Mouse (Mus musculus) cerebellum, adult 2 months (tissue): ENCODE data around the gene Cnksr1. TPM values are rescaled to one million over a fixed set of nuclear protein-coding genes. Genes with fewer than 3 reads are reported as not detected.
A peak's percentile ranks its signal among the peaks of the same experiment; 100 is the strongest.

ENCODE experiments used
- DNase-seq, 2 experiments: peaks; one replicate each; pipeline ENCODE4 v3.0.0; 2021
- H3K27ac ChIP-seq: fragments of 200-500 bp; 2 replicates; pipeline ENCODE4 v1.5.1; 2012; ENCODE audit warnings: low read length, control low read depth, inconsistent platforms; ENCODE audit not compliant: insufficient read depth
- H3K27me3 ChIP-seq: fragments of 200-500 bp; 2 replicates; pipeline ENCODE4 v1.6.1; 2012; ENCODE audit warnings: inconsistent platforms, mild to moderate bottlenecking, low read length, moderate library complexity; ENCODE audit not compliant: control insufficient read depth, insufficient read depth
- H3K4me1 ChIP-seq: fragments of 200-500 bp; 2 replicates; pipeline ENCODE4 v1.6.1; 2011; ENCODE audit warnings: low read length; ENCODE audit not compliant: control insufficient read depth, insufficient read depth
- H3K4me3 ChIP-seq: fragments of 200-500 bp; replicated peaks from 2 replicates; pipeline ENCODE3; 2011; ENCODE audit warnings: mild to moderate bottlenecking, low read depth, low read length, control low read depth; ENCODE audit not compliant: insufficient read depth
- CTCF ChIP-seq: fragments of 200-500 bp; IDR thresholded peaks from 2 replicates; pipeline ENCODE4 v1.5.1; 2011; ENCODE audit warnings: low read depth, mild to moderate bottlenecking, control low read depth, low read length, moderate library complexity, borderline replicate concordance; ENCODE audit not compliant: insufficient read depth
- POLR2A ChIP-seq: fragments of 200-500 bp; IDR thresholded peaks from 2 replicates; pipeline ENCODE4 v1.6.1; 2011; ENCODE audit warnings: low read length, control low read depth, borderline replicate concordance; ENCODE audit not compliant: insufficient read depth
- WGBS: fragments of 180-500 bp; shearing (Covaris S2); methylation state at CpG from one replicate; pipeline ENCODE4 v1.1.7; 2018; 5-methylcytosine and 5-hydroxymethylcytosine counted together
- polyA plus RNA-seq: library from polyadenylated mRNA; depleted of rRNA; stranded (reverse); fragments of >200 nt; gene quantifications from 2 replicates; pipeline ENCODE4 v1.2.3, GENCODE M21; 2012

The Cnksr1 gene
- polyA plus RNA-seq, 1 experiment, result 0.56 TPM

GRCm38 (mm10) chr4:134206488-134207053 lies 31.6 kb downstream of the Cnksr1 start:
- 62% methylated on average over 6 of the region's 6 CpGs for WGBS
- no peaks in the 10 kb centered on the region; the same call in 1 of the 2 replicates for H3K27me3 ChIP-seq

GRCm38 (mm10) chr4:134203340-134203896 lies 34.8 kb downstream of the Cnksr1 start:
- Histone ChIP-seq H3K27me3 (no peaks in the 10 kb centered on the region; the same call in 1 of the 2 replicates), H3K27ac (no peak overlapping the region), H3K4me1 (no peaks in the 10 kb centered on the region), H3K4me3 (no peak overlapping the region)
- no peak for DNase-seq
- WGBS, result 92% methylated on average over 17 of the region's 17 CpGs
- no peak for TF ChIP-seq CTCF
- no peak for TF ChIP-seq POLR2A

More at GRCm38 (mm10) chr4:134206488-134207053, 31.6 kb downstream of the Cnksr1 start:
- Histone ChIP-seq H3K27ac (no peak overlapping the region), H3K4me3 (no peak overlapping the region), H3K4me1 (no peaks in the 10 kb centered on the region)
- no peak for DNase-seq
- TF ChIP-seq POLR2A (no peak), CTCF (no peak)

GRCm38 (mm10) chr4:134202904-134203303 lies 35.3 kb downstream of the Cnksr1 start, which contains the start of gene Gm7534:
TSS of gene Gm7534 (minus strand) at chr4:134203004.
- H3K4me1 ChIP-seq, result no peaks in the 10 kb centered on the region
- H3K27me3 ChIP-seq, result no peaks in the 10 kb centered on the region; the same call in 1 of the 2 replicates
- H3K27ac ChIP-seq, result no peak within 1 kb of the TSS
- TF ChIP-seq POLR2A (no peak), CTCF (no peak)
- no peak for DNase-seq
- no peak within 1 kb of the TSS for H3K4me3 ChIP-seq
- WGBS, result 87% methylated on average over 4 of the region's 4 CpGs

- WGBS, result 81% methylated on average over 2 of the region's 2 CpGs
- DNase-seq, result no peak
- Histone ChIP-seq H3K4me1 (no peaks in the 10 kb centered on the region), H3K4me3 (no peak overlapping the region), H3K27me3 (no peaks in the 10 kb centered on the region; the same call in 1 of the 2 replicates), H3K27ac (no peak overlapping the region)
- TF ChIP-seq CTCF (no peak), POLR2A (no peak)
These were observed 38.8 kb downstream of the Cnksr1 start for GRCm38 (mm10) chr4:134199371-134199770.

GRCm38 (mm10) chr4:134186268-134186667 lies 51.9 kb downstream of the Cnksr1 start:
- no peak for DNase-seq
- peak overlapping the region; percentile 76 for H3K4me3 ChIP-seq
- 0 out of 2 replicates have a peak overlapping the region, but pooled peaks have one; percentile 10 for H3K27ac ChIP-seq
- H3K4me1 ChIP-seq, result no peaks in the 10 kb centered on the region
- under 1% methylated on average over 22 of the region's 22 CpGs for WGBS
- no peaks in the 10 kb centered on the region for H3K27me3 ChIP-seq
- TF ChIP-seq POLR2A (no peak), CTCF (no peak)

- TF ChIP-seq POLR2A, result no peak
- no peak for TF ChIP-seq CTCF
- WGBS, result 31% methylated on average over 3 of the region's 3 CpGs
- Histone ChIP-seq H3K4me3 (no peak overlapping the region), H3K27me3 (no peaks in the 10 kb centered on the region), H3K4me1 (no peaks in the 10 kb centered on the region), H3K27ac (no peak overlapping the region)
- DNase-seq, result no peak
These were observed 52.6 kb downstream of the Cnksr1 start for GRCm38 (mm10) chr4:134185569-134185968.

- Histone ChIP-seq H3K27ac (no peak overlapping the region), H3K4me1 (no peaks in the 10 kb centered on the region), H3K4me3 (no peak overlapping the region), H3K27me3 (no peaks in the 10 kb centered on the region)
- DNase-seq, result no peak
- WGBS, result 83% methylated on average over 3 of the region's 3 CpGs
- TF ChIP-seq CTCF, result no peak
- no peak for TF ChIP-seq POLR2A
These were observed 54.5 kb downstream of the Cnksr1 start for GRCm38 (mm10) chr4:134183711-134184110.

GRCm38 (mm10) chr4:134181825-134182224 lies 56.4 kb downstream of the Cnksr1 start:
- no peaks in the 10 kb centered on the region for H3K4me1 ChIP-seq
- no peak for DNase-seq
- no peaks in the 10 kb centered on the region for H3K27me3 ChIP-seq
- no peak overlapping the region for H3K27ac ChIP-seq
- TF ChIP-seq POLR2A (no peak), CTCF (no peak)
- no peak overlapping the region for H3K4me3 ChIP-seq
